Mouse (Mus musculus): ENCODE results near the gene Cpb1. TPM values are rescaled to one million over a fixed set of nuclear protein-coding genes. Genes with fewer than 3 reads are reported as not detected.

Gene Cpb1
- polyA plus RNA-seq, 1 experiment = not detected

- H3K4me1 ChIP-seq (ENCODE audit: control insufficient read depth, insufficient read depth, low read length) = no peaks in the 10 kb centered on the region
- H3K4me3 ChIP-seq (ENCODE audit: insufficient read depth, low read depth, low read length) = no peak overlapping the region
- 88% methylated on average over 3 of the region's 3 CpGs for WGBS
- no peak overlapping the region for H3K27ac ChIP-seq (ENCODE audit: insufficient read depth, low read depth, low read length)
- TF ChIP-seq CTCF (IDR thresholded peaks at IDR 0.05; ENCODE audit: insufficient read depth, low read depth, low read length) (no peak), POLR2A (IDR thresholded peaks at IDR 0.05; ENCODE audit: insufficient read depth, low read depth, low read length) (no peak)
Measured at GRCm38 (mm10) chr3:20222136-20222535, 53.4 kb downstream of the Cpb1 start.

- no peak overlapping the region for H3K27ac ChIP-seq (ENCODE audit: insufficient read depth, low read depth, low read length)
- TF ChIP-seq POLR2A (IDR thresholded peaks at IDR 0.05; ENCODE audit: insufficient read depth, low read depth, low read length) = no peak
- TF ChIP-seq CTCF (IDR thresholded peaks at IDR 0.05; ENCODE audit: insufficient read depth, low read depth, low read length) = no peak
- WGBS = 22% methylated on average over 6 of the region's 6 CpGs
- H3K4me3 ChIP-seq (ENCODE audit: insufficient read depth, low read depth, low read length) = no peak overlapping the region
- no peaks in the 10 kb centered on the region for H3K4me1 ChIP-seq (ENCODE audit: control insufficient read depth, insufficient read depth, low read length)
Measured at GRCm38 (mm10) chr3:20198869-20199268, 76.7 kb downstream of the Cpb1 start.

Other genes with a start within 250 kb of the Cpb1 start
- not detected in 2 replicates for gene Hps3, start 240.4 kb downstream of the Cpb1 start, polyA plus RNA-seq (2012; ENCODE audit: insufficient read depth, insufficient read length, low replicate concordance, missing spikeins)
- gene Hltf, start 217.9 kb downstream of the Cpb1 start, polyA plus RNA-seq (2012; ENCODE audit: insufficient read depth, insufficient read length, low replicate concordance, missing spikeins) = not detected in 2 replicates
- not detected in 2 replicates for gene Gyg, start 120.4 kb downstream of the Cpb1 start, polyA plus RNA-seq (2012; ENCODE audit: insufficient read depth, insufficient read length, low replicate concordance, missing spikeins)
- gene Cpa3, start 33.6 kb downstream of the Cpb1 start, polyA plus RNA-seq (2012; ENCODE audit: insufficient read depth, insufficient read length, low replicate concordance, missing spikeins) = not detected in 2 replicates
- not detected in 2 replicates for gene Agtr1b, start 91.4 kb upstream of the Cpb1 start, polyA plus RNA-seq (2012; ENCODE audit: insufficient read depth, insufficient read length, low replicate concordance, missing spikeins)

Measured in olfactory bulb, adult 2 months (tissue).